Comparison of ENCODE assay signal across 12 mouse cellular contexts in genomic region chr8:92113901-92114300, GRCm38 (mm10).
DNase-seq lines count a peak whose midpoint lies in the region; ATAC-seq lines count a peak whose summit lies in the region.
"Had no signal": no experiment of that assay in that cellular context is flagged by ENCODE, and none has a peak within 500 bp of the region (broad histone marks: within the 10 kb centered on the region; RNA-seq: fewer than 3 reads in every experiment).

No protein-coding gene starts in this region.

- no peaks in the 10 kb centered on the region for H3K9me3 ChIP-seq in heart, embryonic 12.5 days (replicated peaks)
- H3K9me3 ChIP-seq in hindbrain, embryonic 13.5 days = no peaks in the 10 kb centered on the region
- H3K9me3 ChIP-seq in neural tube, embryonic 15.5 days (replicated peaks) = no peaks in the 10 kb centered on the region
- H3K9me3 ChIP-seq: hindbrain, embryonic 15.5 days had no signal

- no peak for DNase-seq in heart, postnatal 10 days
- peak; percentile 19 for DNase-seq in lung, postnatal 36 days
- no peak for DNase-seq in lung, postnatal 14 days
- no peak for DNase-seq in left cerebral cortex, adult 11 months (ENCODE audit: low spot score)
- DNase-seq in heart, postnatal 4 days = no peak
- DNase-seq: gastrocnemius, postnatal 36 days; thymus, adult 2 months had no signal

- intact Hi-C loops in heart, postnatal 10 days (cut with DNase I) = no loop called here

- no peak for ATAC-seq in heart, embryonic 12.5 days (ENCODE audit: insufficient number of reproducible peaks, low FRiP score)
- no peak for ATAC-seq in hindbrain, embryonic 13.5 days (ENCODE audit: low FRiP score)
- ATAC-seq in neural tube, embryonic 15.5 days (ENCODE audit: low FRiP score) = no peak

- H3K4me1 ChIP-seq in heart, embryonic 12.5 days (replicated peaks) = peaks cover 4% of the 10 kb centered on the region; the same call in 1 of the 2 replicates
- peaks cover 20% of the 10 kb centered on the region for H3K4me1 ChIP-seq in hindbrain, embryonic 13.5 days (replicated peaks)
- H3K4me1 ChIP-seq in neural tube, embryonic 15.5 days = peaks cover 12% of the 10 kb centered on the region

- H3K36me3 ChIP-seq in heart, embryonic 12.5 days = no peaks in the 10 kb centered on the region
- no peaks in the 10 kb centered on the region for H3K36me3 ChIP-seq in hindbrain, embryonic 13.5 days
- no peaks in the 10 kb centered on the region for H3K36me3 ChIP-seq in neural tube, embryonic 15.5 days
- H3K36me3 ChIP-seq: hindbrain, embryonic 15.5 days had no signal

- H3K4me2 ChIP-seq in heart, embryonic 12.5 days = peak overlapping the region; percentile 23; the same call in 1 of the 2 replicates
- H3K4me2 ChIP-seq in hindbrain, embryonic 13.5 days = peak overlapping the region; percentile 17
- H3K4me2 ChIP-seq in neural tube, embryonic 15.5 days = peak overlapping the region; percentile 11; the same call in 1 of the 2 replicates
- H3K4me2 ChIP-seq: hindbrain, embryonic 15.5 days had no signal

- H3K27ac ChIP-seq in heart, embryonic 12.5 days (ENCODE audit: poor library complexity, severe bottlenecking) = no peak overlapping the region
- no peak overlapping the region for H3K27ac ChIP-seq in hindbrain, embryonic 13.5 days
- H3K27ac ChIP-seq in neural tube, embryonic 15.5 days (replicated peaks) = no peak overlapping the region
- H3K27ac ChIP-seq: hindbrain, embryonic 15.5 days had no signal

- 0 out of 2 replicates have a peak, but pooled peaks cover 6% of the 10 kb centered on the region for H3K27me3 ChIP-seq in heart, embryonic 12.5 days (replicated peaks)
- peaks cover 14% of the 10 kb centered on the region; the same call in 1 of the 2 replicates for H3K27me3 ChIP-seq in hindbrain, embryonic 13.5 days
- peaks cover 10% of the 10 kb centered on the region; the same call in 1 of the 2 replicates for H3K27me3 ChIP-seq in neural tube, embryonic 15.5 days (replicated peaks)

- no peak overlapping the region for H3K4me3 ChIP-seq in heart, embryonic 12.5 days
- no peak overlapping the region for H3K4me3 ChIP-seq in hindbrain, embryonic 13.5 days
- no peak overlapping the region for H3K4me3 ChIP-seq in neural tube, embryonic 15.5 days (replicated peaks)
- H3K4me3 ChIP-seq: hindbrain, embryonic 15.5 days; myocyte had no signal

- WGBS in heart, embryonic 12.5 days = 18% methylated on average over 9 of the region's 9 CpGs
- 6% methylated on average over 9 of the region's 9 CpGs for WGBS in hindbrain, embryonic 13.5 days
- 6% methylated on average over 9 of the region's 9 CpGs for WGBS in neural tube, embryonic 15.5 days

- no peak overlapping the region for H3K9ac ChIP-seq in heart, embryonic 12.5 days
- H3K9ac ChIP-seq in hindbrain, embryonic 13.5 days = no peak overlapping the region
- no peak overlapping the region for H3K9ac ChIP-seq in neural tube, embryonic 15.5 days (replicated peaks)
- H3K9ac ChIP-seq: hindbrain, embryonic 15.5 days had no signal
